Mouse (Mus musculus): ENCODE measurements around the gene Man2b1. TPM values are rescaled to one million over a fixed set of nuclear protein-coding genes. Genes with fewer than 3 reads are reported as not detected.

The Man2b1 gene
- polyA plus RNA-seq, 1 experiment from 2014 or later: 55.4 TPM

- 94% methylated on average over 4 of the region's 4 CpGs for WGBS
- H3K9ac ChIP-seq: no peak overlapping the region
- H3K9me3 ChIP-seq: no peaks in the 10 kb centered on the region
- no peaks in the 10 kb centered on the region for H3K4me1 ChIP-seq (replicated peaks)
- no peak overlapping the region for H3K27ac ChIP-seq
- H3K4me2 ChIP-seq (replicated peaks): no peak overlapping the region
- no peaks in the 10 kb centered on the region for H3K27me3 ChIP-seq (replicated peaks)
- H3K4me3 ChIP-seq (replicated peaks): no peak overlapping the region
- no peak for ATAC-seq
- H3K36me3 ChIP-seq: no peaks in the 10 kb centered on the region
Measured at GRCm38 (mm10) chr8:85142516-85142915, 59.4 kb downstream of the Man2b1 start.

Other genes starting within 250 kb of the Man2b1 start
- 102 and 106 TPM in 2 replicates for gene Rad23a, start 242.6 kb upstream of the Man2b1 start, polyA plus RNA-seq (2015; fragmentation: Nextera tagmentation; extraction: Ambion mirVana)
- 1,038 and 1,157 TPM in 2 replicates for gene Calr, start 236.3 kb upstream of the Man2b1 start, polyA plus RNA-seq (2015; fragmentation: Nextera tagmentation; extraction: Ambion mirVana)
- 83.1 and 92.7 TPM in 2 replicates for gene Farsa, start 226.3 kb upstream of the Man2b1 start, polyA plus RNA-seq (2015; fragmentation: Nextera tagmentation; extraction: Ambion mirVana)
- gene Syce2, start 211.2 kb upstream of the Man2b1 start, polyA plus RNA-seq (2015; fragmentation: Nextera tagmentation; extraction: Ambion mirVana): 49.9 and 54.4 TPM in 2 replicates
- gene Gcdh, start 189.3 kb upstream of the Man2b1 start, polyA plus RNA-seq (2015; fragmentation: Nextera tagmentation; extraction: Ambion mirVana): 42.8 and 49.2 TPM in 2 replicates
- 6.4 and 7.7 TPM in 2 replicates for gene Klf1, start 181.3 kb upstream of the Man2b1 start, polyA plus RNA-seq (2015; fragmentation: Nextera tagmentation; extraction: Ambion mirVana)
- gene Dnase2a, start 174.7 kb upstream of the Man2b1 start, polyA plus RNA-seq (2015; fragmentation: Nextera tagmentation; extraction: Ambion mirVana): 8.7 and 10.2 TPM in 2 replicates
- gene Mast1, start 145.9 kb upstream of the Man2b1 start, polyA plus RNA-seq (2015; fragmentation: Nextera tagmentation; extraction: Ambion mirVana): 1.6 TPM in 2 replicates
- gene Rtbdn, start 136.3 kb upstream of the Man2b1 start, polyA plus RNA-seq (2015; fragmentation: Nextera tagmentation; extraction: Ambion mirVana): 0.31 and 0.51 TPM in 2 replicates
- not detected in 2 replicates for gene Gm49661, start 113.8 kb upstream of the Man2b1 start, polyA plus RNA-seq (2015; fragmentation: Nextera tagmentation; extraction: Ambion mirVana)
- gene Prdx2, start 113.7 kb upstream of the Man2b1 start, polyA plus RNA-seq (2015; fragmentation: Nextera tagmentation; extraction: Ambion mirVana): 581 and 615 TPM in 2 replicates
- 116 and 117 TPM in 2 replicates for gene Rnaseh2a, start 113.5 kb upstream of the Man2b1 start, polyA plus RNA-seq (2015; fragmentation: Nextera tagmentation; extraction: Ambion mirVana)
- 28.4 and 30.7 TPM in 2 replicates for gene Junb, start 104.6 kb upstream of the Man2b1 start, polyA plus RNA-seq (2015; fragmentation: Nextera tagmentation; extraction: Ambion mirVana)
- 68.7 and 75.8 TPM in 2 replicates for gene Hook2, start 92.7 kb upstream of the Man2b1 start, polyA plus RNA-seq (2015; fragmentation: Nextera tagmentation; extraction: Ambion mirVana)
- 0.14 and 0.76 TPM in 2 replicates for gene Best2, start 68.7 kb upstream of the Man2b1 start, polyA plus RNA-seq (2015; fragmentation: Nextera tagmentation; extraction: Ambion mirVana)
- 125 and 130 TPM in 2 replicates for gene Asna1, start 58.0 kb upstream of the Man2b1 start, polyA plus RNA-seq (2015; fragmentation: Nextera tagmentation; extraction: Ambion mirVana)
- gene Trir, start 56.4 kb upstream of the Man2b1 start, polyA plus RNA-seq (2015; fragmentation: Nextera tagmentation; extraction: Ambion mirVana): 110 and 113 TPM in 2 replicates
- gene Tnpo2, start 46.4 kb upstream of the Man2b1 start, polyA plus RNA-seq (2015; fragmentation: Nextera tagmentation; extraction: Ambion mirVana): 28.1 and 29.4 TPM in 2 replicates
- 25.2 and 27.4 TPM in 2 replicates for gene Fbxw9, start 23.2 kb upstream of the Man2b1 start, polyA plus RNA-seq (2015; fragmentation: Nextera tagmentation; extraction: Ambion mirVana)
- gene Gm5741, start 15.3 kb upstream of the Man2b1 start, polyA plus RNA-seq (2015; fragmentation: Nextera tagmentation; extraction: Ambion mirVana): not detected in 2 replicates
- 56.6 and 57.5 TPM in 2 replicates for gene Dhps, start 11.5 kb upstream of the Man2b1 start, polyA plus RNA-seq (2015; fragmentation: Nextera tagmentation; extraction: Ambion mirVana)
- gene Wdr83os, start 2.5 kb upstream of the Man2b1 start, polyA plus RNA-seq (2015; fragmentation: Nextera tagmentation; extraction: Ambion mirVana): 133 and 151 TPM in 2 replicates
- 35.7 and 42.9 TPM in 2 replicates for gene Wdr83, start 2.0 kb upstream of the Man2b1 start, polyA plus RNA-seq (2015; fragmentation: Nextera tagmentation; extraction: Ambion mirVana)
- 2.7 TPM in 2 replicates for gene Zfp791, start 39.8 kb downstream of the Man2b1 start, polyA plus RNA-seq (2015; fragmentation: Nextera tagmentation; extraction: Ambion mirVana)
- gene Cks1brt, start 68.7 kb downstream of the Man2b1 start, polyA plus RNA-seq (2015; fragmentation: Nextera tagmentation; extraction: Ambion mirVana): not detected in 2 replicates
- gene Olfr371, start 142.7 kb downstream of the Man2b1 start, polyA plus RNA-seq (2015; fragmentation: Nextera tagmentation; extraction: Ambion mirVana): not detected in 2 replicates
- gene Orc6, start 216.4 kb downstream of the Man2b1 start, polyA plus RNA-seq (2015; fragmentation: Nextera tagmentation; extraction: Ambion mirVana): 91.1 and 97.2 TPM in 2 replicates
- gene Vps35, start 216.5 kb downstream of the Man2b1 start, polyA plus RNA-seq (2015; fragmentation: Nextera tagmentation; extraction: Ambion mirVana): 167 and 190 TPM in 2 replicates